Mouse (Mus musculus) G1E (cell line): ENCODE measurements around the gene Olfr1186.

Experiments
- CTCF ChIP-seq: IDR thresholded peaks from 2 replicates; pipeline ENCODE4 v1.5.1; 2012; ENCODE audit warnings: low read depth, low read length, inconsistent platforms, mixed read lengths
- GATA1 ChIP-seq: IDR thresholded peaks from 2 replicates; pipeline ENCODE4 v1.6.1; 2012; ENCODE audit warnings: borderline replicate concordance, low read length, inconsistent platforms, mixed read lengths
- GATA2 ChIP-seq: IDR thresholded peaks from 2 replicates; pipeline ENCODE4 v1.6.1; 2012; ENCODE audit warnings: low read depth, low read length, inconsistent platforms, borderline replicate concordance
- POLR2AphosphoS5 ChIP-seq: IDR thresholded peaks from 2 replicates; pipeline ENCODE4 v1.6.1; 2012; ENCODE audit warnings: low read depth, low read length, inconsistent platforms; ENCODE audit not compliant: insufficient replicate concordance
- TAL1 ChIP-seq: conservative IDR thresholded peaks from 2 replicates; pipeline ENCODE4 v1.6.1; 2012; ENCODE audit warnings: low read depth, low read length, inconsistent platforms, mixed read lengths

DNA sequence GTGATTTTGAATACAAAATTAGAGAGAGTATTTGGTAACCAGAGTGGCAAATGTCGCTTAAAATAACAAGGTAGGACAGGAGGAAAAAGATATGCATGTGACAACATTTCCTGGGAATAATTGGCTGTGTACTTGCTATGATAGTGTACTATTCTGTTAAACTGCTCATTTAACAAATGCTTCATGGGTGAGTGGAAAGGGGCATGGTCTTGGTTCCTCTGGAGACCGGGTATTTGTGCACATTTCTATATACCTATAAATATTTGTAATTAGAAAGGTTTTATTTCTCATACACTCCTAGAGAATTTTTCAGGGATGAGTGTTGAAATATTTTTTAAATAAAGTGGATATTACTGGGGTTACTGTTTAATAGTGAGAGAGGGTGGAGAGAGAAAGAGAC lies at the start of gene Olfr1186:
- no peak for TF ChIP-seq CTCF
- no peak for TF ChIP-seq GATA1
- TF ChIP-seq TAL1: no peak
- no peak for TF ChIP-seq GATA2
- TF ChIP-seq POLR2AphosphoS5: no peak
